ENCODE assay signal across 10 mouse cellular contexts in genomic region chr16:23890151-23890550, GRCm38 (mm10). TPM values are rescaled to one million over a fixed set of nuclear protein-coding genes. Genes with fewer than 3 reads are reported as not detected.
DNase-seq lines count a peak whose midpoint lies in the region; ATAC-seq and TF ChIP-seq lines count a peak whose summit lies in the region.
"Had no signal": no experiment of that assay in that cellular context is flagged by ENCODE, and none has a peak within 500 bp of the region (broad histone marks: within the 10 kb centered on the region; RNA-seq: fewer than 3 reads in every experiment).

No protein-coding gene starts in this region.

- peak; percentile 78 for DNase-seq in intestine, embryonic 14.5 days (ENCODE audit: low spot score)
- DNase-seq in adipocyte (ENCODE audit: low spot score) = peak; percentile 24
- no peak for DNase-seq in forebrain, postnatal 0 days
- DNase-seq in cerebellum, adult 18-20 months = no peak
- DNase-seq in T-cell, adult 2 months (ENCODE audit: low spot score) = no peak
- no peak for DNase-seq in layer of hippocampus, adult 9-11 months
- DNase-seq: liver, postnatal 0 days had no signal

- no peak for ATAC-seq in intestine, embryonic 14.5 days (replicated peaks; ENCODE audit: low FRiP score, low TSS enrichment, low read depth)
- no peak for ATAC-seq in intestine, postnatal 0 days
- ATAC-seq in forebrain, postnatal 0 days = no peak
- no peak for ATAC-seq in midbrain, embryonic 13.5 days
- ATAC-seq: liver, postnatal 0 days had no signal

- H3K4me3 ChIP-seq in intestine, embryonic 14.5 days (ENCODE audit: low read depth, low read length) = no peak overlapping the region
- no peak overlapping the region for H3K4me3 ChIP-seq in intestine, postnatal 0 days (ENCODE audit: low read depth, low read length)
- H3K4me3 ChIP-seq in forebrain, postnatal 0 days (ENCODE audit: low read depth, low read length) = peak overlapping the region; percentile 27
- H3K4me3 ChIP-seq in midbrain, embryonic 13.5 days (replicated peaks) = peak overlapping the region; percentile 36

- H3K4me2 ChIP-seq in intestine, embryonic 14.5 days (ENCODE audit: low read length) = no peak overlapping the region
- H3K4me2 ChIP-seq in intestine, postnatal 0 days (replicated peaks; ENCODE audit: low read depth) = no peak overlapping the region
- H3K4me2 ChIP-seq in forebrain, postnatal 0 days (ENCODE audit: low read depth) = peak overlapping the region; percentile 46
- H3K4me2 ChIP-seq in midbrain, embryonic 13.5 days (replicated peaks) = peak overlapping the region; percentile 55

- H3K27ac ChIP-seq in intestine, embryonic 14.5 days (ENCODE audit: low read depth) = no peak overlapping the region
- no peak overlapping the region for H3K27ac ChIP-seq in intestine, postnatal 0 days (ENCODE audit: low read depth, low read length)
- no peak overlapping the region for H3K27ac ChIP-seq in forebrain, postnatal 0 days (ENCODE audit: low read depth, low read length)
- H3K27ac ChIP-seq in midbrain, embryonic 13.5 days = no peak overlapping the region

- no peaks in the 10 kb centered on the region for H3K36me3 ChIP-seq in intestine, embryonic 14.5 days (ENCODE audit: control insufficient read depth, insufficient read depth, low read length)
- H3K36me3 ChIP-seq in intestine, postnatal 0 days (ENCODE audit: control insufficient read depth, insufficient read depth) = no peaks in the 10 kb centered on the region
- no peaks in the 10 kb centered on the region for H3K36me3 ChIP-seq in forebrain, postnatal 0 days (ENCODE audit: insufficient read depth)
- no peaks in the 10 kb centered on the region for H3K36me3 ChIP-seq in midbrain, embryonic 13.5 days

- peaks cover 20% of the 10 kb centered on the region for H3K27me3 ChIP-seq in intestine, embryonic 14.5 days (replicated peaks; ENCODE audit: control insufficient read depth, insufficient read depth, low read length)
- peaks cover 13% of the 10 kb centered on the region; the same call in 1 of the 2 replicates for H3K27me3 ChIP-seq in intestine, postnatal 0 days (replicated peaks; ENCODE audit: control insufficient read depth, insufficient read depth, low read length)
- H3K27me3 ChIP-seq in forebrain, postnatal 0 days (ENCODE audit: insufficient read depth, low read length) = peaks cover 34% of the 10 kb centered on the region
- H3K27me3 ChIP-seq in midbrain, embryonic 13.5 days = peaks cover 34% of the 10 kb centered on the region

- no peak for TF ChIP-seq CTCF in intestine, postnatal 0 days (IDR thresholded peaks at IDR 0.05; ENCODE audit: low read depth)
- no peak for TF ChIP-seq CTCF in forebrain, postnatal 0 days (IDR thresholded peaks at IDR 0.05; ENCODE audit: low read depth)

- no peaks in the 10 kb centered on the region for H3K9me3 ChIP-seq in intestine, embryonic 14.5 days (ENCODE audit: control insufficient read depth, low read length)
- H3K9me3 ChIP-seq in intestine, postnatal 0 days (ENCODE audit: control insufficient read depth) = no peaks in the 10 kb centered on the region
- no peaks in the 10 kb centered on the region for H3K9me3 ChIP-seq in forebrain, postnatal 0 days (ENCODE audit: low read length)
- no peaks in the 10 kb centered on the region for H3K9me3 ChIP-seq in midbrain, embryonic 13.5 days

- H3K9ac ChIP-seq in intestine, embryonic 14.5 days (ENCODE audit: low read length) = no peak overlapping the region
- no peak overlapping the region for H3K9ac ChIP-seq in intestine, postnatal 0 days (ENCODE audit: low read depth, low read length)
- no peak overlapping the region for H3K9ac ChIP-seq in forebrain, postnatal 0 days
- peak overlapping the region; percentile 32; the same call in 1 of the 2 replicates for H3K9ac ChIP-seq in midbrain, embryonic 13.5 days (replicated peaks)
- H3K9ac ChIP-seq: liver, postnatal 0 days had no signal

- no peaks in the 10 kb centered on the region for H3K4me1 ChIP-seq in intestine, embryonic 14.5 days (replicated peaks; ENCODE audit: control insufficient read depth, insufficient read depth, low read length)
- no peaks in the 10 kb centered on the region for H3K4me1 ChIP-seq in intestine, postnatal 0 days (replicated peaks; ENCODE audit: control insufficient read depth, insufficient read depth, low read length)
- no peaks in the 10 kb centered on the region for H3K4me1 ChIP-seq in forebrain, postnatal 0 days (ENCODE audit: insufficient read depth)
- peaks cover 22% of the 10 kb centered on the region for H3K4me1 ChIP-seq in midbrain, embryonic 13.5 days (replicated peaks)

- whole genome bisulfite sequencing in intestine, embryonic 14.5 days = 9% methylated on average over 9 of the region's 9 CpGs
- WGBS in intestine, postnatal 0 days = 5% methylated on average over 9 of the region's 9 CpGs
- 6% methylated on average over 9 of the region's 9 CpGs for WGBS in forebrain, postnatal 0 days
- WGBS in midbrain, embryonic 13.5 days = 11% methylated on average over 9 of the region's 9 CpGs

RNA-seq across cellular contexts. Expression of gene Sst, which starts 0.6 kb away (rescaled TPM):
- 6.4 TPM in 1 of 2 replicates, not detected in the other for polyA plus RNA-seq in intestine, embryonic 14.5 days (2014; fragmentation: Nextera tagmentation; extraction: Ambion mirVana)
- 71.7 and 74.5 TPM in 2 replicates for polyA plus RNA-seq in intestine, postnatal 0 days (2015; fragmentation: Nextera tagmentation; extraction: Ambion mirVana)
- 220 and 230 TPM in 2 replicates for total RNA-seq in forebrain, postnatal 0 days (2014; rRNA removed)
- polyA plus RNA-seq in forebrain, postnatal 0 days (2015; fragmentation: Nextera tagmentation; extraction: Ambion mirVana) = 513 and 516 TPM in 2 replicates
- polyA plus RNA-seq in midbrain, embryonic 13.5 days (2015; fragmentation: Nextera tagmentation; extraction: Ambion mirVana) = 147 and 154 TPM in 2 replicates
- polyA plus RNA-seq: liver, postnatal 0 days had no signal

RNA-seq across cellular contexts. Expression of gene Rtp2, which starts 42.0 kb away (rescaled TPM):
- not detected in 2 replicates for polyA plus RNA-seq in intestine, embryonic 14.5 days (2014; fragmentation: Nextera tagmentation; extraction: Ambion mirVana)
- not detected in 2 replicates for polyA plus RNA-seq in intestine, postnatal 0 days (2015; fragmentation: Nextera tagmentation; extraction: Ambion mirVana)
- total RNA-seq in forebrain, postnatal 0 days (2014; rRNA removed) = 0.38 and 0.62 TPM in 2 replicates
- polyA plus RNA-seq in forebrain, postnatal 0 days (2015; fragmentation: Nextera tagmentation; extraction: Ambion mirVana) = 0.24 and 0.36 TPM in 2 replicates
- polyA plus RNA-seq in midbrain, embryonic 13.5 days (2015; fragmentation: Nextera tagmentation; extraction: Ambion mirVana) = not detected in 2 replicates
- polyA plus RNA-seq: large intestine, adult 2 months; liver, postnatal 0 days had no signal

Comparison
In these comparisons a context has a peak if more than half of its experiments do, and no peak if none do; other contexts are left out.
1. DNase-seq: peak in intestine, embryonic 14.5 days (single experiment) and adipocyte (single experiment); none in forebrain, postnatal 0 days (single experiment), cerebellum, adult 18-20 months (0 of 2), T-cell, adult 2 months (single experiment) and layer of hippocampus, adult 9-11 months (single experiment).
2. H3K4me2 ChIP-seq: peak in forebrain, postnatal 0 days (single experiment) and midbrain, embryonic 13.5 days (single experiment); none in intestine, embryonic 14.5 days (single experiment) and intestine, postnatal 0 days (single experiment).
3. H3K4me3 ChIP-seq: peak in forebrain, postnatal 0 days (single experiment) and midbrain, embryonic 13.5 days (single experiment); none in intestine, embryonic 14.5 days (single experiment) and intestine, postnatal 0 days (single experiment).